Mouse (Mus musculus): ENCODE data around the gene Stard3nl.
"Not testable (repeated sequence)": the region's sequence is repeated elsewhere in the genome, so short reads cannot be mapped to it uniquely, and the experiment has no call there.

Gene Stard3nl

GRCm38 (mm10) chr13:19381112-19381828, 14.3 kb downstream of the Stard3nl start:
- DNase-seq, result no peak

- DNase-seq, result no peak
These were observed 16.3 kb downstream of the Stard3nl start for GRCm38 (mm10) chr13:19379313-19379712.

DNA sequence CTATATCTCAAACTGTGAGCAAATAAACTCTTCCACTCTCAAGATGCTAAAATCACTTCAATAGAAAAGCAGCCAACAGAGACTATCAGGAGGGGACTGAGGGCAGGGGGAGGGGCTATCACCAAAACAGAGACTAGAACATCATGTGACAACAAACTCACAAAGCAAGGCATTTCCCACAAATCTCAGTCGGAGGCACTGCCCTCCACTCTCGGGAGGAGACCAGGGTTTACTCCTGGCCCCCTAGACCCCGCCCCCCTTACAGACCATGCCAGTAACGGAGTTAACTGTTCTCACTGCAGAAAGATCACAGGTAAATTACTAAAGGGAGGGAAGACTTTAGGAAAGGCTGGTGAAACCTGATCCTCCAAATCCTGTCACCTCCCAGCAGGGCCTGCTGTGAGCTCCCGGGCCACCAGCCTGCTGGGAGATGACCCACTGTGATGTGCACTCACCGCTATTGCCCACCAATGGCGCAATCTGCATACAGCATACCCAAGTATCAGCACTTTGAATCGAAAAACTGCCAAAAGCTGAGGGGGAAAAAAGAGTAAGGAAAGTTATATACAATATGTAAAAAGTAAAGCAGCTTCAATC, 23.4 kb downstream of the Stard3nl start:
- DNase-seq, result no peak

- DNase-seq, result no peak
These were observed 26.8 kb downstream of the Stard3nl start for GRCm38 (mm10) chr13:19368817-19369216.

- no peak for DNase-seq
These were observed 28.1 kb downstream of the Stard3nl start for GRCm38 (mm10) chr13:19367536-19367935.

DNA sequence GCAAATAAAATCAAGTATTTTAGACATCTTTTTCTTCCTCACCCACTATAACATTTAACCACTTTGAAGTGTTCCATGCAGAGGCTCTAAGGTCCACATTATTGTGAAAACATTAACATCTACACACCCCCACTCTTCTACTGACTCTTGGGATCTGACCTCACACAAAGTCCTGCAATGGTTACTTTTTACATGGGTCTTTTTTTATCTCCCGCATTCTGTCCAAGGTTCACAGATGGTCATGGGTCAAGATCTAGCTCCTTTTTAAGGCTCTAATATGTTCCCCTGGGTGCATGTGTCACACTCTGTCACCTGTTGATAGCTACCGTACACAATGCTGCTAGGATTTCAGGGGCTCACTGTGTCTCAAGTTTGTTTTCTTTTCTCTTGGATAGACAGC, 28.7 kb downstream of the Stard3nl start:
- DNase-seq, result no peak

DNA sequence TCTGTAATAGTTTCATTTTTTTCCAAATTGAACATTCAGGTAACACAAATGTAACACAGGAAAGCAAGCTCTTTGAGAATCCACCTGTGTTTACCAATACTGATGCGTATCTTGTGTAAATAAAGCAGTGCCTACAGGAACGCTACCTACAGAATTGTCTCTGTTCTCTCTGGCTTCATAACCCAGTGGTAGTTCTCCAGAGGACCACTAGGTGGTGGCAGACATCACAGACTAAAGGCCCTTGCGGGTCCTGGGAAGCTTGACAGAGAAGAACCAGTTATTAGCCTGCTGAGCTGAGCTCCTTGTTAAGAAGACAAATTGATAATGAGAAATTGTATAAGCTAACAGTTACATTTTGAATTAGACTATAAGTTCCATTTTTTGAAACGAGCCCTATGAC, 30.0 kb downstream of the Stard3nl start:
- peak; percentile 32 to 44 for DNase-seq

DNA sequence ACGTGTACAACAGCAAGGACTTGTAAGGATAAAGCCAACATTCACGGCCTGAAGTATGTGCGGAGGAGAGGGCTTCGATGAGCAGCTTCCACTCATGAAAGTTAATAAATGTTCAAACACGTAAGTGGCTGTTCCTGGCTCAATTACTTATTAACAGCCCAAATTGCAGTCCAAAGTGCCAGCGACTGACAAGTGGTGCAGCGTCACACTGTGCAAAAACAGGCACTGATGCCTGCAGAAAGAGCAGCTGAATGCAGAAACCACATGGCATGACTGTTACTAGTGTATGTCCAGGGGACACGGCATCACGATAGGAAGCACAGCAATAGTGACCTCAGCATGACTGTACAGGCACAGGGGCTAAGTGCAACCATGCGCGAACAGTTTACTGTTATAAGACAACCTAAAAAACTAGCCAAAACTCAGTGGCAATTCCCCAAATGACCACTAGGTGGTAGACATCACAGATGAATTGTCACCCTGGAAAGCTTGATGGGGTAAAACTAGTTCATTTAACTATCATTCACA, 31.3 kb downstream of the Stard3nl start:
- peak in 1 of 2 experiments; percentile 33 for DNase-seq

- no peak for DNase-seq
These were observed 33.2 kb downstream of the Stard3nl start for GRCm38 (mm10) chr13:19362358-19362757.

DNA sequence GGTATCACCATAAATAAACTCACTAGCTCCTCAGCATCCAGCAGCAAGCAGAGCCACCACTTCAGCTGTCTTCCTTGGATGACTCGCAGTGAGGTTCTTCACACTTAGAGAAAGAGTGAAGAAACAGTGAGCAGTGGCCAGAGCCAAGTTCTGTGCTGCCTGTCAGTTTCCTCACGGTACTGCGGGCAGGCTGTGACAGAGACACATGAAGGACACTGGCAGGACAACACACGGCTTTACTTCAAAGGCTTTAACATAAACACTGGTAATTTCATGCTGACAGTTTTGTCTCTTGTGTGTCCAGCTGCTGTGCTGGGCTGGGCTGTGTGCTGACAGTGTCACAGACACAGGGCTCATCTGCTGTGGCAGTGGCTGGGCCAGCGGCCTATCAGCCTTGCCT, 37.6 kb downstream of the Stard3nl start:
- no peak for DNase-seq

- DNase-seq, result peak in 1 of 2 experiments; percentile 25
These were observed 38.3 kb downstream of the Stard3nl start for GRCm38 (mm10) chr13:19357301-19357700.

GRCm38 (mm10) chr13:19356720-19357119, 38.9 kb downstream of the Stard3nl start:
- DNase-seq, result peak; percentile 30 to 41

DNA sequence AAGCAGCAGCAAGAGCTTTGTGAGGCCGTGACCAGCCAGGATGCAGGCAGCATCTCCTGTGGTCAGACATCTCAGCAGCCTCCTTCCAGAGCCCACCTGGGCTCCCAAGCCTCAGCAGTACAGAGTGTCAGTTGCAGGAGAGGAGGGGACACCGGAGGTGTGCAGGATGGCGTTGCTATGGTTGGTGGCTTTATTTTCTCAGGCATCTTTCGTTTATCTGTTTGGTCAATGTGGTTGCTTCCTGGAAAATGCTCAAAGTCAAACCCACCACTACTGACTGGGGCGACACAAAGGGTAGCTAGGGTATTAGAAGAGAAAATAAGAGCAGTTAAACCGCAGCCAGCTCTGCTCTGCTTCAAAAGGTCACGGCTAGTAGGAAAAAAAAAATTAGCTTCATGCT, 39.5 kb downstream of the Stard3nl start:
- DNase-seq, result peak in 1 of 2 experiments; percentile 22

DNA sequence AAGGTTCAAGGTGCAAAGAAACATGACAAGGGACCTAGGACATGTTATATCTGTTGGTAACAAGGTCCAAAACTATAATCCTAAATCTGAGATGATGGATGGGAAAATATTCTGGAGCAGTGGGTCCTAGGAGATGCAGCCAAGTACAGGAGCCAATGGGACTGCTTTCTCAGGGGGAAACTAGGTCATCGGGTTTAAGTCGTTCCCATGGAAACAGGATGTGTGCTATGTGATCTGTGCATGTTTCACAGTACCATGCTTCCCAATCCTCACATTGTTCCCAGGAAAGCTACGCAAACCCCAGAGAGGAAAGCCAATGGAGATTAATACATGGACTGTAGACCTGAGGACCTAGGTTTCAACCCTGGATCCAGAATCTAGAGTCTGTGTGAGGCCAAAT, 42.8 kb downstream of the Stard3nl start:
- DNase-seq, result no peak

DNA sequence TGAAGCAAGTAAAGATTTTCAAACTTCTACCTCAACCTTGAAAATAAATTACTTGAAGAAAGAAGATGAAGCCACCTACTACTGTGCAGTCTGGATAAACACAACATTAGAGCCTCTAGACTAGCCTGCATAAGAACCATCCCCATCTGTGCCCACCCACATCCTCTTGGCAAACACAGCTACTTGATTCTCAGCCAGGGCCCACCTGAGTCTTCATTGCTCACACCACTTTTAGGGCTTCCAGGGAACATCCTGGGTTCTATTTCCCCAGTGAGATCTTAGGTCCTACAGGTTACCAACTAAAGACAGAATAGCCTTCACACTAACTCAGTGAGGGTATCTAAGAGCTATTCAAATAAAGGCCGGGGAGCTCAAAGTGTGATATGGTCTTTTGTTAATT, 55.2 kb downstream of the Stard3nl start:
- not testable (repeated sequence) for DNase-seq

DNA sequence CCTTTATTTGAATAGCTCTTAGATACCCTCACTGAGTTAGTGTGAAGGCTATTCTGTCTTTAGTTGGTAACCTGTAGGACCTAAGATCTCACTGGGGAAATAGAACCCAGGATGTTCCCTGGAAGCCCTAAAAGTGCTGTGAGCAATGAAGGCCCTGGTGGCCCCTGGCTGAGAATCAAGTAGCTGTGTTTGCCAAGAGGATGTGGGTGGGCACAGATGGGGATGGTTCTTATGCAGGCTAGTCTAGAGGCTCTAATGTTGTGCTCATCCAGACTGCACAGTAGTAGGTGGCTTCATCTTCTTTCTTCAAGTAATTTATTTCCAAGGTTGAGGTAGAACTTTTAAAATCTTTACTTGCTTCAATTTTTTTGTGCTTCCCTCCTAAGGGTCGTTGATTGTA, 59.3 kb downstream of the Stard3nl start:
- DNase-seq, result not testable (repeated sequence)

All from thymus, postnatal 36 days (tissue).